Mouse (Mus musculus) lung, adult 2 months (tissue): ENCODE measurements around the gene Klhl24.

ENCODE experiments used
- CTCF ChIP-seq: fragments of 200-500 bp; IDR thresholded peaks from 2 replicates; pipeline ENCODE4 v1.5.1; 2011; ENCODE audit warnings: mild to moderate bottlenecking, low read length, control low read depth; ENCODE audit not compliant: insufficient read depth
- POLR2A ChIP-seq: fragments of 200-500 bp; IDR thresholded peaks from 2 replicates; pipeline ENCODE4 v1.6.1; 2011; ENCODE audit warnings: low read depth, mild to moderate bottlenecking, control low read depth, low read length, borderline replicate concordance; ENCODE audit errors: extremely low read depth

- TF ChIP-seq CTCF (no peak), POLR2A (no peak)
Measured at GRCm38 (mm10) chr16:20151991-20152390, 54.6 kb downstream of the Klhl24 start.
